Comparison of ENCODE assay signal across 10 mouse cellular contexts in the genomic region with DNA sequence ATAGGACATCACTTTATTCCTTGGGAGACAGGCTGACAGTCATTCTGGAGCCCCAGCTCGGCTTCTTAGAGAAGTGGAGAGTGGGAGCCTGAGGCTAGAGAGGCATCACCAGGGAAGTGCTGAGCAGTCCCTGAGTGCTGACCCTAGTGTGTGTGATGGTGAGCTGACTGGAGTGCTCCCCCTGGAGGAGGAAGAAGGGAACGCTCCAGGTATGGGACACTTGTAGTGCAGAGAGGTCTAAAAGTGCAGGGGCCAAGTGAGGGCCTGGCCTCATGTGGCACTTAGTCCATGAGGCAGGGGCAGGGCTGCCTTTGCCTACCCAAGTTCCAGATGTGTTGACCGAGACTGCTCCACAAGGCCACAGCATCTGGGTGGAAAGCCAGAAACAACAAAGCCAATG. TPM values are rescaled to one million over a fixed set of nuclear protein-coding genes. Genes with fewer than 3 reads are reported as not detected.
A peak's percentile ranks its signal among the peaks of the same experiment; 100 is the strongest.
DNase-seq lines count a peak whose midpoint lies in the region; ATAC-seq and TF ChIP-seq lines count a peak whose summit lies in the region.
"Had no signal": no experiment of that assay in that cellular context is flagged by ENCODE, and none has a peak within 500 bp of the region (broad histone marks: within the 10 kb centered on the region; RNA-seq: fewer than 3 reads in every experiment).

No protein-coding gene starts in this region.

- H3ac ChIP-seq in C2C12 (ENCODE audit: control insufficient read depth, insufficient read length, low read depth): no peak overlapping the region

- H3K79me2 ChIP-seq in C2C12 (ENCODE audit: control insufficient read depth, insufficient read depth): no peaks in the 10 kb centered on the region

- H3K79me3 ChIP-seq in C2C12 (ENCODE audit: low read depth): no peaks in the 10 kb centered on the region

- no peak overlapping the region for H3K4me3 ChIP-seq in C2C12 (ENCODE audit: insufficient read depth, poor library complexity, severe bottlenecking)
- H3K4me3 ChIP-seq: embryonic facial prominence, embryonic 13.5 days; limb, embryonic 15.5 days had no signal

- peak; percentile 58; the same call in 1 of the 2 replicates for ATAC-seq in erythroid progenitor cell, adult 5-6 weeks (replicated peaks; ENCODE audit: low FRiP score, poor library complexity, severe bottlenecking)
- ATAC-seq in megakaryocyte progenitor cell, adult 5-6 weeks (replicated peaks; ENCODE audit: poor library complexity): peak; percentile 74

- TF ChIP-seq CTCF in C2C12 (IDR thresholded peaks at IDR 0.05; ENCODE audit: control insufficient read depth, insufficient read depth, insufficient read length): peak; percentile 72

- intact Hi-C loops in heart, postnatal 25 days (cut with DNase I): no loop called here

- no peaks in the 10 kb centered on the region for H3K27me3 ChIP-seq in C2C12 (ENCODE audit: control insufficient read depth, insufficient read depth, insufficient read length)
- H3K27me3 ChIP-seq: embryonic facial prominence, embryonic 13.5 days; limb, embryonic 15.5 days had no signal

- no peaks in the 10 kb centered on the region for H3K36me3 ChIP-seq in C2C12 (ENCODE audit: control insufficient read depth, insufficient read depth)
- H3K36me3 ChIP-seq: embryonic facial prominence, embryonic 13.5 days had no signal

- DNase-seq in heart, adult 18-20 months: peak; percentile 46 to 69
- DNase-seq in heart, postnatal 25 days (ENCODE audit: low spot score): no peak
- peak; percentile 69 for DNase-seq in adrenal gland, postnatal 14 days
- peak; percentile 77 for DNase-seq in kidney, postnatal 10 days
- peak; percentile 72 for DNase-seq in testis, postnatal 10 days (ENCODE audit: low spot score)

TF ChIP-seq in C2C12, 6 proteins besides CTCF, POLR2A, EP300 and RAD21:
- TF ChIP-seq FOSL1 (IDR thresholded peaks at IDR 0.05; ENCODE audit: insufficient read depth, low read length, poor library complexity, severe bottlenecking): no peak
- no peak for TF ChIP-seq MYOD1 (IDR thresholded peaks at IDR 0.05; ENCODE audit: control insufficient read depth, insufficient read length, low read depth)
- no peak for TF ChIP-seq MAX (IDR thresholded peaks at IDR 0.05)
- TF ChIP-seq CEBPB (IDR thresholded peaks at IDR 0.05; ENCODE audit: low read depth): no peak
- TF ChIP-seq USF1 (IDR thresholded peaks at IDR 0.05; ENCODE audit: low read depth): no peak
- TF ChIP-seq MYOG (IDR thresholded peaks at IDR 0.05; ENCODE audit: control insufficient read depth, extremely low read depth, insufficient read length): no peak

RNA-seq across cellular contexts. Expression of a gene that starts 39.0 kb away (rescaled TPM):
- total RNA-seq in heart, adult 18-20 months (2021): 1 to 10 TPM in 1 of 2 experiments, under 1 TPM in 1; 0.40 to 1.3 TPM
- total RNA-seq in heart, postnatal 25 days (2021): 1 to 10 TPM; 2.4 TPM
- 0.68 TPM for polyA plus RNA-seq in C2C12 (2012; fragmentation: generic; extraction: Trizol)
- total RNA-seq in adrenal gland, postnatal 14 days (2021): 3.9 and 4.3 TPM in 2 replicates
- total RNA-seq in erythroid progenitor cell, adult 5-6 weeks (2015; ENCODE audit: low replicate concordance): not detected in 2 replicates
- total RNA-seq in erythroid progenitor cell, adult 5-6 weeks (2017; ENCODE audit: low replicate concordance): not detected in 2 replicates
- total RNA-seq in megakaryocyte progenitor cell, adult 5-6 weeks (2015): 2.9 and 4.1 TPM in 2 replicates
- 1.5 and 3.8 TPM in 2 replicates for total RNA-seq in megakaryocyte progenitor cell, adult 5-6 weeks (2017)

RNA-seq across cellular contexts. Expression of a gene that starts 58.6 kb away (rescaled TPM):
- total RNA-seq in heart, adult 18-20 months (2021): 10 to 100 TPM; 35.0 to 40.0 TPM
- 10 to 100 TPM; 40.8 to 45.7 TPM for total RNA-seq in heart, postnatal 25 days (2021)
- polyA plus RNA-seq in C2C12 (2012; fragmentation: generic; extraction: Trizol): 7.6 TPM
- 18.9 and 22.3 TPM in 2 replicates for total RNA-seq in adrenal gland, postnatal 14 days (2021)
- 9.0 and 13.0 TPM in 2 replicates for total RNA-seq in erythroid progenitor cell, adult 5-6 weeks (2015; ENCODE audit: low replicate concordance)
- 0.23 and 5.4 TPM in 2 replicates for total RNA-seq in erythroid progenitor cell, adult 5-6 weeks (2017; ENCODE audit: low replicate concordance)
- 6.5 and 7.5 TPM in 2 replicates for total RNA-seq in megakaryocyte progenitor cell, adult 5-6 weeks (2015)
- 7.5 and 10.9 TPM in 2 replicates for total RNA-seq in megakaryocyte progenitor cell, adult 5-6 weeks (2017)
